Mouse (Mus musculus): ENCODE measurements at regions not wholly inside any gene's neighbourhood (a gene's known extent, or its start where the extent isn't known, plus 50 kb on each side); places are given as distances from the start of the nearest gene placed in this dataset.
A peak's percentile ranks its signal among the peaks of the same experiment; 100 is the strongest.

DNA sequence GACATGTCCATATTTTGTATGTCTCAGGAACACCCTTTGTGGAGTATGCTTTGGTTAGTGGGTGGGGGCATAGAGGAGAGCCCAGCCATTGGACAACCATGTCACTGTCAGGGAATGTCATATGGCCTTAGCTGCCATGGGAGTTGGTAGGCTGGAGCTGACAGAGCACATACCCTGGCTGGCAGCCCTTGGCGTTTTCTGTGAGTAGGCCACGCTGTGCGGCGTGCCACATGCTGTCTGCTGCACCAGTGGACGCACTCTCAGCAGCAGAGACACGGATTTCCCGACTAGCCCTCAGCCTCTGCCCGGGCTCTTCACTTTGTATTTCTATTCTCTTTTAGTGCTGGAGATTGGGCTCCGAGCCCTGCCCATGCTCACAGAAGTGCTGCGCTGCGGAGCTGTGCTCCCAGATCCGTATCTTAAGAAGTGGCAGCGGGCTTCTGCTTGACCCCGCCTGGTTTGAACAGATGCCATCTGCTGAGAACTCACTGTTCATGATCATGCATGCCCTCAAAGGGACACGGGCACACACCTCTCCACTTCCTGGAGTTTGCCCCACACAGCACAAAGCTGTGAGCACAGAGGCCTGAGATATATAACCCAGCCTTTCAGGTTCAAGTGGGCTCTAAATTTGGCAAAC, 160.1 kb downstream of the Sall1 start:
- Histone ChIP-seq H3K27me3 (no peaks in the 10 kb centered on the region), H3K9ac (no peak overlapping the region), H3K4me3 (no peak overlapping the region), H3K4me2 (no peak overlapping the region), H3K9me3 (no peaks in the 10 kb centered on the region), H3K36me3 (no peaks in the 10 kb centered on the region), H3K4me1 (replicated peaks) (no peaks in the 10 kb centered on the region), H3K27ac (replicated peaks) (no peak overlapping the region)
- 84% methylated on average over 15 of the region's 15 CpGs for WGBS
- no peak for ATAC-seq (ENCODE audit: low FRiP score, low read depth)

DNA sequence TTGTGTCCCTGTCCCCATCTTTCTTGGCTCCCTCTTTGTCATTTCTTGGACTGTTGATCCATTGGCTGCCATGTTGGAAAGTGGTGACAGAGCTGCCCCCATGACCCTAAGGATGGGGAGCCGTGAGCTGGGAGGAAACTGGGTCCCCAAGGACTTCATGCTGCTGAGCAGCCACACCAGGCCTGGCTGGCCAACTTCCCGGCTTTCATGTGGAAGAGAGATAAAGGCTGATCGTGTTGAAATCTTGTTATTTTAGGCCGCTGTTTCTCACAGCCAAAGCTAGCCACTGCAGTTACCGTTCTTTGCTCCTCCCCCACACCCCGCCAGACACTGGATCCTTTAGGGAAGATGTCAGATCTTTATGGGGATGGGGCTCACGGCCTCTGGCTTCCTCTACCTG, 164.1 kb downstream of the Sall1 start:
- H3K4me1 ChIP-seq (replicated peaks) = no peaks in the 10 kb centered on the region
- H3K27me3 ChIP-seq = no peaks in the 10 kb centered on the region
- no peak overlapping the region for H3K9ac ChIP-seq
- WGBS = 82% methylated on average over 7 of the region's 7 CpGs
- H3K36me3 ChIP-seq = no peaks in the 10 kb centered on the region
- ATAC-seq (ENCODE audit: low FRiP score, low read depth) = no peak
- H3K4me2 ChIP-seq = no peak overlapping the region
- no peaks in the 10 kb centered on the region for H3K9me3 ChIP-seq
- no peak overlapping the region for H3K27ac ChIP-seq (replicated peaks)
- no peak overlapping the region for H3K4me3 ChIP-seq

DNA sequence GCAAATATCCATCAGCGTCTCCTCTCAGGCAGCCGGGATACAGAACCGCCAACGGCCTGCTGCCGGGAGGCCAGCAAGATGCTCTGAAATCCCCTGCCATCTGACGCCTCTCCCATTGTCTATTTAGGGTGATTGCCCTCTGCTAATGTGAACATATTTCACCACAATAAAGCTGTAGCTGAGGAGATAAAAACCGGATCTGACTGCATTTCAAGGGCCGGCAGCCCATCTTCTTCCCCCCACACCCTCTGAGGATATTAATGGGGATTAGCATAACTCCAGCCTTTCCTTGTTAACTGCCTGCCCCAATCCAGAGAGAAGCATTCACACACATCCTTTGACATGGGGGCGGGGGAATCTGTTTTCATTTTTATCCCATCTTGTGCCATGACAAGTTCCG, 166.0 kb downstream of the Sall1 start:
- Histone ChIP-seq H3K9me3 (no peaks in the 10 kb centered on the region), H3K27me3 (no peaks in the 10 kb centered on the region), H3K9ac (no peak overlapping the region), H3K36me3 (no peaks in the 10 kb centered on the region), H3K27ac (replicated peaks) (no peak overlapping the region), H3K4me1 (replicated peaks) (no peaks in the 10 kb centered on the region), H3K4me3 (no peak overlapping the region), H3K4me2 (no peak overlapping the region)
- 36% methylated on average over 10 of the region's 10 CpGs for WGBS
- no peak for ATAC-seq (ENCODE audit: low FRiP score, low read depth)

DNA sequence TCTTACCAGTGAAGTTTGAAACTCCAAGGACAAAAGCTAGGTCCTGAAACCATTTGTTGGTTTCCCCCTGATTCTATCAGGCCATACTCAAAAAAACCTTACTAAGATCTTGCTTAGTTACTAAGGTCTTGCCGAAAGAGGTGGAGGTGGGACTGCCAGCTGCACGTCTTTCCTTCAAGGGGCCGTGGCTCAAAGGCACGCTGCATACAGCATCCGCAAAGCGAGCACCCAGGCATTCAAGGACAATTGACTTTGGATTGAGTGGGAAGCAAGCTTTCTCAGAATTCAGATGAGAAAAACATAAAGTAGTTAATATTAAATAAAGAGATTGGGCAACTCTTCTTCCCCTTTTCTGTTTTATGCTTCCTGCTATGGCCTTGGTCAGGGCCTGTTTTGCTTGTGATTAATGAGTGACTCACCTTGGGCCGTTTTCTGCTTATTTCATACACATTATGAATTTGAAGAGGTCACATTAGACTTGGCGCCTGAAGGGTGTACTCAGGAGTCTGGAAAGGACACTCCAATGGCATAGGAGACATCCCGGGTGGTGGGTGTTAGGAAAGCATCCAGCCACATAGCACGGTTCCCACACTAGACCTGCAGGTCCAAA, 166.1 kb downstream of the Cyld start:
- H3K4me3 ChIP-seq = no peak overlapping the region
- ATAC-seq (ENCODE audit: low FRiP score, low read depth) = no peak
- 92% methylated on average over 10 of the region's 10 CpGs for WGBS
- H3K9ac ChIP-seq = no peak overlapping the region
- no peaks in the 10 kb centered on the region for H3K27me3 ChIP-seq
- no peak overlapping the region for H3K27ac ChIP-seq (replicated peaks)
- H3K9me3 ChIP-seq = no peaks in the 10 kb centered on the region
- H3K36me3 ChIP-seq = no peaks in the 10 kb centered on the region
- H3K4me1 ChIP-seq (replicated peaks) = no peaks in the 10 kb centered on the region
- no peak overlapping the region for H3K4me2 ChIP-seq

DNA sequence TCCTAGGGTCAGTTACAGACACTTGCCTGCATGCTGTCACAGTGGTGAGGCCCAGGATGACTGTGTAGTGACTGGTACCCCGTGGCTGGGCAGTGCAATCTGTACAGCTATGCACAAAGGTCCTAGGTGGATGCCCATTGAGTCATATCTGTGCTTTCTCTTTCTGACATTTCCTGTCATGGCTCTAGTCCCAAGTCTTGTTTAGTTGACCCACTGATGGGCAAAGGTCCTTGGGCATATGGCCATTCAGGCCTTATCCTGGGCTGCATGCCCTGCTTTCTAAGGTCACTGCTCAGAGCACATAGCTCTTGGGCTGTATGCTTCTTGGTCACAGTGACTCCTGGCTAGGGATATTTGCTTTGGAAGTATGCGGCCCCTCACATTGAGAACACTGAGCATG, 160.4 kb downstream of the Cyld start:
- 0 out of 2 replicates have a peak, but pooled peaks cover 4% of the 10 kb centered on the region for H3K4me1 ChIP-seq (replicated peaks)
- whole genome bisulfite sequencing = 88% methylated on average over 2 of the region's 2 CpGs
- H3K4me3 ChIP-seq = no peak overlapping the region
- H3K27ac ChIP-seq (replicated peaks) = no peak overlapping the region
- no peaks in the 10 kb centered on the region for H3K36me3 ChIP-seq
- no peak for ATAC-seq (ENCODE audit: low FRiP score, low read depth)
- no peaks in the 10 kb centered on the region for H3K27me3 ChIP-seq
- no peak overlapping the region for H3K9ac ChIP-seq
- H3K9me3 ChIP-seq = no peaks in the 10 kb centered on the region
- H3K4me2 ChIP-seq = no peak overlapping the region

DNA sequence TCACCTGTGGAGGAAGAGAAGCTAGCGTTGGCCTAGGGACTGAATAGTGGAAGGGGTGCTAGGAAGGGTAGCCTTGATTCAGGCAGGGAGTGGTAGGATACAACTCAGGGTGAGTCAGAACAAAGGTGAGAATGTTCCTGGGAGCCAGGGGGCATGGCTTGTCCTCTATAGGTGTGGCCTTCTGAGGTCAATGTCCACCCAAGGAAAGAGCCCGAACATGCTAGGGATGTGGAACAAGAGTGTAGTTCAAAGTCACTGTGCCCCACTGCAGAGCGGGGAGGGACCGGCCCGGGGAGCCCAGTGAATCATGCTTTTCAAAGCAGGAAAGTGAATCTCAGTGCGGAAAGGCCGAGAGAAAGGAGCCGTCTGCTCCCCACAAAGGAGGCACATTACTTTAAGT, 156.4 kb downstream of the Cyld start:
- Histone ChIP-seq H3K4me3 (no peak overlapping the region), H3K27ac (replicated peaks) (no peak overlapping the region), H3K9me3 (no peaks in the 10 kb centered on the region), H3K9ac (no peak overlapping the region), H3K4me1 (replicated peaks) (0 out of 2 replicates have a peak, but pooled peaks cover 4% of the 10 kb centered on the region), H3K27me3 (no peaks in the 10 kb centered on the region), H3K36me3 (no peaks in the 10 kb centered on the region), H3K4me2 (no peak overlapping the region)
- ATAC-seq (ENCODE audit: low FRiP score, low read depth) = no peak
- WGBS = 89% methylated on average over 8 of the region's 8 CpGs

DNA sequence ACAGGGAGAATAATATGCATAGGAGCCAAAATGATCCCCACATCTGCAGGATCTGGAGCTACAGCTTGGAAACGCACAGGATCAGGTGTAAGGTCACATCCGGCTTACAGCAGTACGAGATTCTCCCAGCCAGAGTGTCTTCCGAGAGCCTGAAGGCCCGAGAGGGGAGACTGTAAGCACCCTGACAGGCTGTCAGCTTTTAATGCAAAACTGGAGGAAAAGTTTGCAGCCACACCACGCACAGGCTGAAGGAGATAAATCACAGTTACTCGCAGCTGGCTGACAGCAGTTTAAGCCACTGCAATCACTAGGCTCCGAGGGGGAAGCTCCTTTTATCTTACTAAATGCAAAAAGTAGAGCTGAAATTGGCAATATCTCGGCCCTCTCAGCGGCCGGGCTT, 149.1 kb downstream of the Cyld start:
- Histone ChIP-seq H3K4me3 (no peak overlapping the region), H3K36me3 (no peaks in the 10 kb centered on the region), H3K9ac (no peak overlapping the region), H3K27ac (replicated peaks) (no peak overlapping the region), H3K4me1 (replicated peaks) (peaks cover 10% of the 10 kb centered on the region), H3K27me3 (no peaks in the 10 kb centered on the region), H3K4me2 (0 out of 2 replicates have a peak overlapping the region, but pooled peaks have one; percentile 11), H3K9me3 (no peaks in the 10 kb centered on the region)
- WGBS = 49% methylated on average over 11 of the region's 11 CpGs
- ATAC-seq (ENCODE audit: low FRiP score, low read depth) = no peak

DNA sequence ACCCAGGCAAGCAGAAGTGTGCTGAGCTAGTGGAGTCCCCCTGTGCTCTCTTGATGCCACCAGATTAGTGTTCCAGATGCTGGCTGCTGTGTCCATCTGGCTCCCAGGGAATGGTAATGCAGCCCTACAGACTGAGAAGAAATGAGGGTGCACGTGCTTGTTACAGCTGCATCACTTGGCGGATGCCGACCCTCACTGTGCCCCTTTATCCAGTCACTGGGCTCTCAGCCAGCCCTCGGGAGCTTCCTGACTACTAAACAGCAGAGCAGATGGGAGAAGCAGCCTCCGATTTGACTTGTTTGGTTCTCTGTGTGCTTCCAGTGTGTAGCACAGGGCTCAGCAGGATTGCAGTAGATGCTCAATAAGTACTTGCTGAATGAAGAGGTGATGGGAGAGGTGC, 147.5 kb downstream of the Cyld start:
- WGBS = 29% methylated on average over 5 of the region's 5 CpGs
- no peak overlapping the region for H3K27ac ChIP-seq (replicated peaks)
- H3K4me3 ChIP-seq = no peak overlapping the region
- no peaks in the 10 kb centered on the region for H3K9me3 ChIP-seq
- ATAC-seq (ENCODE audit: low FRiP score, low read depth) = peak; percentile 74
- no peak overlapping the region for H3K9ac ChIP-seq
- peaks cover 10% of the 10 kb centered on the region for H3K4me1 ChIP-seq (replicated peaks)
- H3K27me3 ChIP-seq = no peaks in the 10 kb centered on the region
- H3K4me2 ChIP-seq = no peak overlapping the region
- no peaks in the 10 kb centered on the region for H3K36me3 ChIP-seq

DNA sequence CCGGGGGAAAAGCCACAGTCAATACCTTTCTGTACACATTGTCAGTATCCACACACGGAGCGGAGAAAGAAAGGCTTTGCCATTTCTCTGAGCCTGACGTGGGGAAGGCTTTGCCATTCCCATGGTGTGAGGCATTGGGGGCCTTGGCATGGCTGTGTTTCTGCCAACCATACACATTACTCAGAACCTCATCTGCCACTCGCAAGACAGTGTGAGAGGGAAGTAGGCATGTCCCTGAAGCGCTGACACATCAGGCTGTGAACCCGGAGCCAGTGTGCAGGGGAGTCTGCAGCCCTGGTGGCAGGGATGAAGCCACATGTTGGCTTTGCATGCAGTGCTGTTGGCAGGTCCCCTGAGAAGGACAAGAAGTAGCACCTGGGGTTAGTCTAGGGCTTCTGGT, 145.6 kb downstream of the Cyld start:
- no peak overlapping the region for H3K4me2 ChIP-seq
- no peaks in the 10 kb centered on the region for H3K9me3 ChIP-seq
- H3K27ac ChIP-seq (replicated peaks) = no peak overlapping the region
- no peak overlapping the region for H3K9ac ChIP-seq
- H3K4me1 ChIP-seq (replicated peaks) = peaks cover 10% of the 10 kb centered on the region
- no peak for ATAC-seq (ENCODE audit: low FRiP score, low read depth)
- WGBS = 84% methylated on average over 7 of the region's 7 CpGs
- no peaks in the 10 kb centered on the region for H3K36me3 ChIP-seq
- no peak overlapping the region for H3K4me3 ChIP-seq
- no peaks in the 10 kb centered on the region; the same call in 1 of the 2 replicates for H3K27me3 ChIP-seq

DNA sequence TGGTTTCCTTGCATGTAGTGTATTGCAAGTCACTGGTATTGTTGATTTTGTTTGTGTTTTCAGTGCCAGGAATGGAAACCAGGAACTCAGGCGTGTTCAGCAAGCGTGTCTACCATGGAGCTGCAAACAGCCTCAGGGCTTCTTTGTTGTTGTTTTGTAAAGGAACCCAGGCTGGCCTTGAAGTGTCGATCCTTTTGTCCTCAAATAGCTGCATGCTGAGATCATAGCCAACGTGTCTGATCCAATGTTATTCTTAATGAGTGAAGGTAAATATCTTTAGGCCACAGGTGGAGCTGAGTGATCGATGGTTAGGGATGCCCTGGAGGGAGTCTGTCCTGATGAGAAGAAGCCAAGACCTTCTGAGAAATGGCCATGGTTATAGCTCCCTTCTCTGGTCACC, 143.3 kb downstream of the Cyld start:
- Histone ChIP-seq H3K9ac (no peak overlapping the region), H3K36me3 (no peaks in the 10 kb centered on the region), H3K4me2 (no peak overlapping the region), H3K27me3 (no peaks in the 10 kb centered on the region; the same call in 1 of the 2 replicates), H3K4me3 (no peak overlapping the region), H3K4me1 (replicated peaks) (0 out of 2 replicates have a peak, but pooled peaks cover 5% of the 10 kb centered on the region), H3K27ac (replicated peaks) (no peak overlapping the region), H3K9me3 (no peaks in the 10 kb centered on the region)
- 51% methylated on average over 5 of the region's 5 CpGs for WGBS
- no peak for ATAC-seq (ENCODE audit: low FRiP score, low read depth)

DNA sequence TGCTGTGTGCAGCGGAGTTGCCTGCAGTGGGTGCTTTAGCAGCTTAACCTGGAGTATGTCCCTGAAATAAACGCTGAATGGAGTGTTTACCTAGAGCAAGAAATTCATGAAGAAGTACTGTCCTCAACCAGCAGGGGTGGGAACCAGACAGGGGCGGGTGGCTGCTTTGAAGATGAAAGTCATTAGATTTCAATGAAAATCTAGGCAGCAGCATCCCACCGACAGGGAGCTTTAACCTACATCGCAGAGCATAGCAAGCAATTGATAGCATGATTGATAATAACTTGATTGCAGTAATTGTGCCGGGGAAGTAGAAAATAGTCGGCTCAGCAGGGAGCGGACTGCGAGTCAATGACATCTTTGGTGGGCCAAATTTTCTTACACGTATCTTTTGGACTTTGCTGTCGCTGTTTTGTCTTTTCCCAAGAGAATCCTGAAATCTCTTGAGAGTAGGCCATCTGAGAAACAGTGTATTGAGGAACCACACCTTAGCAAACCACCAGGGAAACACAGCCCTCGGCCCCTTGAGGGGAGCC, 139.0 kb downstream of the Cyld start:
- ATAC-seq (ENCODE audit: low FRiP score, low read depth) = no peak
- Histone ChIP-seq H3K27me3 (peaks cover 2% of the 10 kb centered on the region; the same call in 1 of the 2 replicates), H3K36me3 (no peaks in the 10 kb centered on the region), H3K9ac (no peak overlapping the region), H3K4me3 (no peak overlapping the region), H3K9me3 (no peaks in the 10 kb centered on the region), H3K4me1 (replicated peaks) (0 out of 2 replicates have a peak, but pooled peaks cover 5% of the 10 kb centered on the region), H3K4me2 (no peak overlapping the region), H3K27ac (replicated peaks) (no peak overlapping the region)
- 38% methylated on average over 12 of the region's 12 CpGs for WGBS

DNA sequence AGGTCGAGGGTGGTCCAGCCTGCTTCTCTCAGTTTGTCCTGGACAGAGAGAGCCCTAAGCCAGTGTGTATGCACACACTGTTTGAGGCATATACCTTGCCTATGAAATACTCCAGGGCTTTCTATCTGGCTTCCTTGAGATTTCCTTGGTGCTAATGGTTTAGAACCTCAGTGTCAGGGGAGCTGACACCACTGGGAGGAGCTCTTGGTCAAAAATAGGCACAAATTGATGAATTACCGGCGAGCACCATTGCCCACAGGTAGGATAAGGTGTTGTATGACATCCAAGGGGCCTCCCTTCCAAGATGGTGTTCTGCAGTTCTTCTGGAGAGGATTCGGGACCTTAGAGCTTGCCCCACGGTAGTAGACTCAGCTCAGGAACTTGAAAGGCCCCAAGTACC, 129.0 kb downstream of the Cyld start:
- Histone ChIP-seq H3K9me3 (no peaks in the 10 kb centered on the region), H3K4me1 (replicated peaks) (no peaks in the 10 kb centered on the region), H3K27ac (replicated peaks) (no peak overlapping the region), H3K36me3 (no peaks in the 10 kb centered on the region), H3K4me2 (no peak overlapping the region), H3K27me3 (no peaks in the 10 kb centered on the region), H3K4me3 (no peak overlapping the region), H3K9ac (no peak overlapping the region)
- 72% methylated on average over 5 of the region's 5 CpGs for WGBS
- ATAC-seq (ENCODE audit: low FRiP score, low read depth) = no peak
